Mouse (Mus musculus) stomach, postnatal 0 days (tissue): ENCODE results near the gene Aldoc. TPM values are rescaled to one million over a fixed set of nuclear protein-coding genes. Genes with fewer than 3 reads are reported as not detected.

Experiments
- ATAC-seq: fragments of 200-750 bp; cut with Nextera tagmentation; 2 replicates; pipeline ENCODE4 v1.8.0; 2017; ENCODE audit not compliant: low FRiP score, low TSS enrichment
- DNase-seq: peaks from one replicate; pipeline ENCODE4 v3.0.0-alpha.2; 2016; ENCODE audit warnings: low spot score
- H3K27ac ChIP-seq: fragments of 300-500 bp; sonication (generic); replicated peaks from 2 replicates; pipeline ENCODE4 v1.5.1; 2014; ENCODE audit warnings: mild to moderate bottlenecking, control low read depth
- H3K27me3 ChIP-seq: fragments of 300-500 bp; sonication (generic); 2 replicates; pipeline ENCODE4 v1.6.1; 2014; ENCODE audit warnings: low read length; ENCODE audit not compliant: control insufficient read depth, insufficient read depth
- H3K36me3 ChIP-seq: fragments of 300-500 bp; sonication (generic); 2 replicates; pipeline ENCODE4 v1.6.1; 2014; ENCODE audit warnings: low read length, mixed read lengths; ENCODE audit not compliant: control insufficient read depth, insufficient read depth
- H3K4me1 ChIP-seq: fragments of 300-500 bp; sonication (generic); replicated peaks from 2 replicates; pipeline ENCODE4 v1.6.1; 2014; ENCODE audit warnings: antibody characterized with exemption; ENCODE audit not compliant: control insufficient read depth, insufficient read depth
- H3K4me2 ChIP-seq: fragments of 300-500 bp; sonication (generic); replicated peaks from 2 replicates; pipeline ENCODE4 v1.6.1; 2014; ENCODE audit warnings: low read depth, mild to moderate bottlenecking, control low read depth, moderate library complexity
- H3K4me3 ChIP-seq: fragments of 300-500 bp; sonication (generic); 2 replicates; pipeline ENCODE4 v1.5.1; 2014; ENCODE audit warnings: low read depth, low read length, control low read depth
- H3K9ac ChIP-seq: fragments of 300-500 bp; sonication (generic); 2 replicates; pipeline ENCODE4 v1.6.1; 2014; ENCODE audit warnings: mild to moderate bottlenecking, low read length, control low read depth, mixed read lengths
- H3K9me3 ChIP-seq: fragments of 300-500 bp; sonication (generic); 2 replicates; pipeline ENCODE4 v1.6.1; 2016; ENCODE audit warnings: low read length; ENCODE audit not compliant: control insufficient read depth
- CTCF ChIP-seq: IDR thresholded peaks from 2 replicates; pipeline ENCODE4 v1.5.1; 2016; ENCODE audit warnings: antibody characterized with exemption, low read depth, mild to moderate bottlenecking, moderate library complexity
- EP300 ChIP-seq: optimal IDR thresholded peaks from 2 replicates; pipeline ENCODE3; 2016; ENCODE audit warnings: antibody characterized with exemption
- WGBS: fragments of 180-500 bp; shearing (Covaris S2); extraction: QIAGEN DNeasy Blood & Tissue Kit; methylation state at CpG from one replicate; pipeline ENCODE4 v1.1.7; 2014; 5-methylcytosine and 5-hydroxymethylcytosine counted together
- polyA plus RNA-seq: library from polyadenylated mRNA; unstranded; fragments of >200 nt; fragmentation: Nextera tagmentation; extraction: Ambion mirVana; gene quantifications from 2 replicates; pipeline ENCODE4 v1.2.1, GENCODE M21; 2015

The Aldoc gene
- polyA plus RNA-seq, 1 experiment from 2014 or later: 15.0 TPM

DNA sequence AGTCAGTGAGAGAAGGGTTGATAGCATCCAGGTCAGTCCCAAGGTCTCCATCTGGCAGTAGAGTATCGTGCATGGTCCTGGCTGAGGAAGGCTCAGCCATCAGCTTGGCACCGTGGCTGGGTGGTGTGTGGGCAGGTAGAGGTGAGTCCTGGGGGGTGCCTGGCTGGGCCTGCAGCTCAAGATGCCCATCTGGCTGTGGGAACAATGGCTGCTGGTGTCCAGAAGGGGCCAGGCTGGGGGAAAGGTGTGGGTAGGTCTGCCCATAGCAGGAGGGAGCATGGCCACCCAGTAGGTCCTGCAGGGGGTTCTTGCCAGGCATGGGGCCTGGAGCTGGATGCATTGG lies 38.0 kb downstream of the Aldoc start:
- Histone ChIP-seq H3K36me3 (no peaks in the 10 kb centered on the region), H3K27ac (no peak overlapping the region), H3K9ac (peak overlapping the region; percentile 18), H3K4me2 (peak overlapping the region; percentile 57; the same call in 1 of the 2 replicates), H3K4me1 (no peaks in the 10 kb centered on the region), H3K4me3 (no peak overlapping the region), H3K9me3 (no peaks in the 10 kb centered on the region), H3K27me3 (no peaks in the 10 kb centered on the region)
- DNase-seq: no peak
- 56% methylated on average over 2 of the region's 2 CpGs for WGBS
- ATAC-seq: 0 out of 2 replicates have a peak, but pooled peaks have one; percentile 11
- no peak for TF ChIP-seq CTCF
- TF ChIP-seq EP300: no peak

DNA sequence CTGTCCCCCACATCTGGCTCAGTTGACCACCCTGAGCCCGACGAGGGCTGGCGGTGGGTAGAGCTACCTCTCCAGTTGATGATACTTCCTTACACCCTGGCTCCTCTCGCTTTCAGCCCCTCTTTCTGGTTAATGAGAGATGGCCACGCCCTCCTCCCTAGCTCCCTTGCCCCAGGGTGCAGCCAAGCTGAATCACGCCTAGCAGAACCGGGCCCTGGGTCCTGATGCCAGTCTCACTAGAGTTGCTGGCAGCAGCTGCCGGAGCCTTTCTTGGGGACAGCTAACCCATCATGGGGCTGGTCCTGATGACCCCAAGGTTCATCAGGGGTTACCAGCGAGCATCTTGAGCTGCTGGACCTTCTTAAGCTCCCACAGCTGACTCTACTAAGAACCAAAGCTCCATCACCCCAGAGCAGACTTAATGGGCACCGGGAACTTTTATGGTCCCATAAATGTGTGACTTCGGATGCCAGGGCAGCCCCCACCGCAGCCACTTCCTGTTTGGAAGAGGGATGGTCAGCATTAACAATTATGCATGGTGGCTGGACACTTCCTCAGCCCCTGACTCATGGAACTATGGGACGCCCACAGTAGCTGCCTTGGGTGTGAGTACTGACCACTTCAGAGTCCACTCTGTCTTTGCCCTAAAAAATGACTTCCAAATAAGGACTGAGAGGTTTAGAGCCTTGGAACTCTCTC lies 40.7 kb downstream of the Aldoc start:
- DNase-seq (no peak), ATAC-seq (no peak)
- no peaks in the 10 kb centered on the region for H3K9me3 ChIP-seq
- no peaks in the 10 kb centered on the region for H3K4me1 ChIP-seq
- WGBS: 70% methylated on average over 13 of the region's 13 CpGs
- no peak overlapping the region for H3K4me2 ChIP-seq
- no peaks in the 10 kb centered on the region for H3K36me3 ChIP-seq
- H3K9ac ChIP-seq: no peak overlapping the region
- H3K4me3 ChIP-seq: no peak overlapping the region
- no peaks in the 10 kb centered on the region for H3K27me3 ChIP-seq
- no peak overlapping the region for H3K27ac ChIP-seq
- TF ChIP-seq EP300 (no peak), CTCF (no peak)

DNA sequence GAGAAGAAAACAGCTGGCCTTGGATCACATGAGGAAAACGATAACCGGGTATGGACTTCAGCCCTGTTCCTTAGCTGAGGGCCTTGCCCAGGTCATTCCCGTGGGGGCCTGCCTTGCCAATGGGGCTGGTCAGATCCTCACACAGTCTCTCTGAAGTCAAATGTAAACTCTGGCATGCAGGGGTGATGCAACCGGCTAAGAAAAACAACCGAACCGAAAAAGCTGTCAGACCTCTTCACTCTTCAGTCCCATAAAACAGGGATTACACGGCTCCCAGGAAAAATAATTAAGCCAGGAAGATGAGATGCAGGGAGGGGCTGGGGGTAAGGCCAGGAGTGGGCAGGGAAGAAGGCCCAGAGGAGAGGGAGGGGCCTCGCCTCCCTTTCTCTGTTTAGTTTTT lies 41.3 kb downstream of the Aldoc start:
- Histone ChIP-seq H3K9me3 (no peaks in the 10 kb centered on the region), H3K4me1 (no peaks in the 10 kb centered on the region), H3K27me3 (no peaks in the 10 kb centered on the region), H3K36me3 (no peaks in the 10 kb centered on the region), H3K9ac (no peak overlapping the region), H3K27ac (no peak overlapping the region), H3K4me2 (no peak overlapping the region), H3K4me3 (no peak overlapping the region)
- TF ChIP-seq EP300: no peak
- TF ChIP-seq CTCF: no peak
- 26% methylated on average over 8 of the region's 8 CpGs for WGBS
- DNase-seq (no peak), ATAC-seq (no peak)

DNA sequence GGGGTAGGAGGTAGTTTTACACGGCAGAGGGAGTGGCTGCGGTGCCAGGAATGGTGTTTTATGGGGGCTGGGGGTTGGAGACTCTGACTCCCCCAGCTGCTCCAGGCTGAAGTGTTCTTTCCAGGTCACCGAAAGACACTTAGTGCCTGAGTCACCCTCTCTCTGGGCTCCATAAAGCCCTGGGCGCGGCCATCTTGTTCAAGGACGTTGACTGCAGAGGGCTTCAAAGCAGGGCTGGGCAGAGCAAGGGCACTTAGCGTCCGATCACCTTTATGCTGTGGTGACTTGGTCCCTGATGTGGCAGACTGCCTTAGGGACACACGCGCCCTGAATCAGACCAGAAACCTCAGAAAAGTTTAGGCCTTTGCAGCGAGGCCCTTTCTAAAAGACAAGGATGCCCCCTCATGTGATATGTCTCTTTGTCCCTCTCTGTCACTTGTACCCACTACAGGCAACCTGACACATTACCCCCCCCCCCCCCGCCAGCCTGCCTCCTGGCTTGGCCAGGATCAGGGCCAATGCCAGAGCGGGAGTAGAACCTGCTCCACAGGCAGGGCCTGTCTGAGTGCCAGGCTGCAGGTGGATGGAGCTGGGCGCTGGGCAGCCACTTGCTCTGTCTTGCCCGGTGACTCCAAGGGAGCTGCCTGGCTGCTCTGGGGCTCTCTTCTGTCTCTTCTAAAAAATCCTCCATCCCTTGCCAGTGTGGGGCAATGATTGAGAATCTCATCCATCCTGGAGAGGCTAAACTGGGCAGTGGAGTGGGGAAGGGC lies 44.9 kb downstream of the Aldoc start:
- no peak overlapping the region for H3K9ac ChIP-seq
- no peaks in the 10 kb centered on the region for H3K27me3 ChIP-seq
- no peaks in the 10 kb centered on the region for H3K36me3 ChIP-seq
- no peak for TF ChIP-seq CTCF
- no peak for TF ChIP-seq EP300
- H3K4me3 ChIP-seq: no peak overlapping the region
- no peaks in the 10 kb centered on the region; the same call in 1 of the 2 replicates for H3K4me1 ChIP-seq
- ATAC-seq: no peak
- DNase-seq: no peak
- no peak overlapping the region for H3K27ac ChIP-seq
- 75% methylated on average over 15 of the region's 15 CpGs for WGBS
- H3K4me2 ChIP-seq: no peak overlapping the region
- no peaks in the 10 kb centered on the region for H3K9me3 ChIP-seq

DNA sequence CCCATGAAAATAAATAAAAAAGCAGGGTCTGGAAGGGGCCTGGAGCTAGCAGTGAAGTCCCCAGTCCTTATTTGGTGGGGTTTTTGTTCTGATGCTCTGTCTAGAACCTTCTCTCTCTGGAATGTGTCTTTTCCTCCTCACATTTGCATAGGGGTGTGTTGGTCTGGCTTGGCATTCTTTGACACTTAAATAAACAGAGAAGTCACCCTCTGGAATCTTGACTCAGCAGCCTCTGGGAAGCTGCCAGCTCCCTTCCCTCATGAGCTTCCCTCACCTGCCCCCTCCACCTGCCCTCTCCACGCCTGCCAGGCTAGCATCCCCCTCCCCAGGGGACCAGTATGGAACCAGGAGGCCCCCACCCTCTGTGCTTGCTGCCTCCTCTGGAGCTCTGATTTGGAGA lies 47.6 kb downstream of the Aldoc start:
- Histone ChIP-seq H3K27ac (peak overlapping the region; percentile 24; the same call in 1 of the 2 replicates), H3K4me1 (no peaks in the 10 kb centered on the region; the same call in 1 of the 2 replicates), H3K4me3 (no peak overlapping the region), H3K9me3 (no peaks in the 10 kb centered on the region), H3K4me2 (no peak overlapping the region), H3K9ac (no peak overlapping the region), H3K27me3 (no peaks in the 10 kb centered on the region), H3K36me3 (no peaks in the 10 kb centered on the region)
- TF ChIP-seq CTCF: no peak
- no peak for TF ChIP-seq EP300
- WGBS: 36% methylated on average over 1 of the region's 1 CpGs
- ATAC-seq (peak; percentile 58), DNase-seq (peak; percentile 62)

DNA sequence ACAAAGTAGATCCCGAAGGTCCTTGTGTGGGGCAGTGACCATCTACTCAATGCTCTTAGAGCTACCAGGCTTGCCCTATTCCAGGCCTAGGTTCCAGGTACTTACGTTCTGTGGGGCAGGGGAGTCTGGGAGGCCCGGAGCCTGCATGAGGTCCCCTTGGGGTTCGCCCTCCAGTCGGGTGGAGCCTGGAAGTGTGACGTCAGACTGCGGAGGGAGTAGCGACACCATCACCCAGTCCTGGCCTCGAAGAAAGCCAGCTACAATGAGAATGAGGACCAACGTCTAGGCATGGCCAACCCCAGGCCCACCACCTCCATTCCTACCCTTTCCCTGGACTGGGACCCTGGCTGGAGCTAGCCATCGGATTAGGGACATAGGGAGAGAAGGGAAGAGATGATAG lies 48.9 kb downstream of the Aldoc start:
- Histone ChIP-seq H3K4me3 (no peak overlapping the region), H3K4me2 (no peak overlapping the region), H3K27ac (no peak overlapping the region), H3K9ac (no peak overlapping the region), H3K27me3 (no peaks in the 10 kb centered on the region), H3K4me1 (no peaks in the 10 kb centered on the region; the same call in 1 of the 2 replicates), H3K9me3 (no peaks in the 10 kb centered on the region), H3K36me3 (no peaks in the 10 kb centered on the region)
- no peak for TF ChIP-seq EP300
- TF ChIP-seq CTCF: no peak
- DNase-seq (no peak), ATAC-seq (no peak)
- 93% methylated on average over 11 of the region's 11 CpGs for WGBS
